Mouse (Mus musculus): Measurements from ENCODE around the gene Prrt4. TPM values are rescaled to one million over a fixed set of nuclear protein-coding genes. Genes with fewer than 3 reads are reported as not detected.
"Not testable (repeated sequence)": the region's sequence is repeated elsewhere in the genome, so short reads cannot be mapped to it uniquely, and the experiment has no call there.

The Prrt4 gene
- polyA plus RNA-seq, 1 experiment from 2014 or later: 6.1 TPM

GRCm38 (mm10) chr6:29164314-29165244 lies 14.8 kb downstream of the Prrt4 start, which contains the start of gene Rbm28:
Gene Rbm28, minus strand, starts transcription at chr6:29165006.
- peak; percentile 87 for ATAC-seq
- H3K9me3 ChIP-seq (ENCODE audit: control insufficient read depth, low read length): no peaks in the 10 kb centered on the region
- peak within 1 kb of the TSS; percentile 85 for H3K4me2 ChIP-seq (ENCODE audit: low read length)
- H3K4me3 ChIP-seq (replicated peaks; ENCODE audit: low read length): peak within 1 kb of the TSS; percentile 60
- H3K27ac ChIP-seq (ENCODE audit: low read length): peak within 1 kb of the TSS; percentile 47
- H3K9ac ChIP-seq (replicated peaks; ENCODE audit: low read depth, low read length): peak within 1 kb of the TSS; percentile 74
- whole genome bisulfite sequencing: 8% methylated on average over 42 of the region's 42 CpGs
- peaks cover 2% of the 10 kb centered on the region; the same call in 1 of the 2 replicates for H3K36me3 ChIP-seq (ENCODE audit: control insufficient read depth, insufficient read depth)
- peaks cover 18% of the 10 kb centered on the region for H3K27me3 ChIP-seq (replicated peaks; ENCODE audit: control insufficient read depth, insufficient read depth, low read length)
- peaks cover 12% of the 10 kb centered on the region for H3K4me1 ChIP-seq (replicated peaks; ENCODE audit: control insufficient read depth, insufficient read depth, low read length)

GRCm38 (mm10) chr6:29161291-29161690 lies 18.1 kb downstream of the Prrt4 start:
- not testable (repeated sequence) for H3K27me3 ChIP-seq (replicated peaks; ENCODE audit: control insufficient read depth, insufficient read depth, low read length); ATAC-seq; H3K9me3 ChIP-seq (ENCODE audit: control insufficient read depth, low read length); H3K4me3 ChIP-seq (replicated peaks; ENCODE audit: low read length); H3K4me2 ChIP-seq (ENCODE audit: low read length); H3K27ac ChIP-seq (ENCODE audit: low read length); H3K9ac ChIP-seq (replicated peaks; ENCODE audit: low read depth, low read length)
- Histone ChIP-seq H3K4me1 (replicated peaks; ENCODE audit: control insufficient read depth, insufficient read depth, low read length) (peaks cover 12% of the 10 kb centered on the region), H3K36me3 (ENCODE audit: control insufficient read depth, insufficient read depth) (peaks cover 20% of the 10 kb centered on the region)
- 95% methylated on average over 5 of the region's 5 CpGs for WGBS

GRCm38 (mm10) chr6:29160786-29161185 lies 18.6 kb downstream of the Prrt4 start:
- no peak overlapping the region for H3K4me3 ChIP-seq (replicated peaks; ENCODE audit: low read length)
- ATAC-seq: no peak
- no peak overlapping the region for H3K27ac ChIP-seq (ENCODE audit: low read length)
- no peaks in the 10 kb centered on the region for H3K9me3 ChIP-seq (ENCODE audit: control insufficient read depth, low read length)
- peaks cover 12% of the 10 kb centered on the region for H3K4me1 ChIP-seq (replicated peaks; ENCODE audit: control insufficient read depth, insufficient read depth, low read length)
- H3K4me2 ChIP-seq (ENCODE audit: low read length): no peak overlapping the region
- H3K9ac ChIP-seq (replicated peaks; ENCODE audit: low read depth, low read length): no peak overlapping the region
- H3K27me3 ChIP-seq (replicated peaks; ENCODE audit: control insufficient read depth, insufficient read depth, low read length): no peaks in the 10 kb centered on the region
- peaks cover 24% of the 10 kb centered on the region for H3K36me3 ChIP-seq (ENCODE audit: control insufficient read depth, insufficient read depth)
- WGBS: 92% methylated on average over 2 of the region's 2 CpGs

GRCm38 (mm10) chr6:29156326-29156725 lies 23.1 kb downstream of the Prrt4 start:
- Histone ChIP-seq H3K4me1 (replicated peaks; ENCODE audit: control insufficient read depth, insufficient read depth, low read length) (no peaks in the 10 kb centered on the region), H3K27ac (ENCODE audit: low read length) (no peak overlapping the region), H3K27me3 (replicated peaks; ENCODE audit: control insufficient read depth, insufficient read depth, low read length) (no peaks in the 10 kb centered on the region), H3K9me3 (ENCODE audit: control insufficient read depth, low read length) (no peaks in the 10 kb centered on the region), H3K4me2 (ENCODE audit: low read length) (no peak overlapping the region), H3K36me3 (ENCODE audit: control insufficient read depth, insufficient read depth) (peaks cover 52% of the 10 kb centered on the region), H3K4me3 (replicated peaks; ENCODE audit: low read length) (no peak overlapping the region), H3K9ac (replicated peaks; ENCODE audit: low read depth, low read length) (no peak overlapping the region)
- no peak for ATAC-seq
- WGBS: 91% methylated on average over 5 of the region's 5 CpGs

GRCm38 (mm10) chr6:29150001-29150400 lies 29.4 kb downstream of the Prrt4 start:
- no peak overlapping the region for H3K4me3 ChIP-seq (replicated peaks; ENCODE audit: low read length)
- no peaks in the 10 kb centered on the region for H3K4me1 ChIP-seq (replicated peaks; ENCODE audit: control insufficient read depth, insufficient read depth, low read length)
- H3K27me3 ChIP-seq (replicated peaks; ENCODE audit: control insufficient read depth, insufficient read depth, low read length): no peaks in the 10 kb centered on the region
- no peak overlapping the region for H3K9ac ChIP-seq (replicated peaks; ENCODE audit: low read depth, low read length)
- ATAC-seq: no peak
- no peak overlapping the region for H3K4me2 ChIP-seq (ENCODE audit: low read length)
- H3K36me3 ChIP-seq (ENCODE audit: control insufficient read depth, insufficient read depth): peaks cover 23% of the 10 kb centered on the region
- no peak overlapping the region for H3K27ac ChIP-seq (ENCODE audit: low read length)
- 93% methylated on average over 1 of the region's 1 CpGs for WGBS
- H3K9me3 ChIP-seq (ENCODE audit: control insufficient read depth, low read length): no peaks in the 10 kb centered on the region

GRCm38 (mm10) chr6:29147407-29148010 lies 31.9 kb downstream of the Prrt4 start:
- no peaks in the 10 kb centered on the region for H3K9me3 ChIP-seq (ENCODE audit: control insufficient read depth, low read length)
- peaks cover 3% of the 10 kb centered on the region; the same call in 1 of the 2 replicates for H3K36me3 ChIP-seq (ENCODE audit: control insufficient read depth, insufficient read depth)
- no peak overlapping the region for H3K4me3 ChIP-seq (replicated peaks; ENCODE audit: low read length)
- no peaks in the 10 kb centered on the region for H3K27me3 ChIP-seq (replicated peaks; ENCODE audit: control insufficient read depth, insufficient read depth, low read length)
- no peaks in the 10 kb centered on the region for H3K4me1 ChIP-seq (replicated peaks; ENCODE audit: control insufficient read depth, insufficient read depth, low read length)
- H3K4me2 ChIP-seq (ENCODE audit: low read length): no peak overlapping the region
- WGBS: 74% methylated on average over 5 of the region's 5 CpGs
- H3K9ac ChIP-seq (replicated peaks; ENCODE audit: low read depth, low read length): no peak overlapping the region
- H3K27ac ChIP-seq (ENCODE audit: low read length): no peak overlapping the region
- ATAC-seq: no peak

GRCm38 (mm10) chr6:29146641-29147040 lies 32.7 kb downstream of the Prrt4 start:
- no peaks in the 10 kb centered on the region for H3K27me3 ChIP-seq (replicated peaks; ENCODE audit: control insufficient read depth, insufficient read depth, low read length)
- H3K4me3 ChIP-seq (replicated peaks; ENCODE audit: low read length): no peak overlapping the region
- no peak for ATAC-seq
- no peak overlapping the region for H3K27ac ChIP-seq (ENCODE audit: low read length)
- no peaks in the 10 kb centered on the region for H3K36me3 ChIP-seq (ENCODE audit: control insufficient read depth, insufficient read depth)
- no peak overlapping the region for H3K9ac ChIP-seq (replicated peaks; ENCODE audit: low read depth, low read length)
- H3K4me1 ChIP-seq (replicated peaks; ENCODE audit: control insufficient read depth, insufficient read depth, low read length): no peaks in the 10 kb centered on the region
- no peak overlapping the region for H3K4me2 ChIP-seq (ENCODE audit: low read length)
- H3K9me3 ChIP-seq (ENCODE audit: control insufficient read depth, low read length): no peaks in the 10 kb centered on the region
- 85% methylated on average over 7 of the region's 7 CpGs for WGBS

GRCm38 (mm10) chr6:29145456-29146307 lies 33.7 kb downstream of the Prrt4 start:
- Histone ChIP-seq H3K36me3 (ENCODE audit: control insufficient read depth, insufficient read depth) (no peaks in the 10 kb centered on the region), H3K9me3 (ENCODE audit: control insufficient read depth, low read length) (no peaks in the 10 kb centered on the region), H3K4me3 (replicated peaks; ENCODE audit: low read length) (no peak overlapping the region), H3K9ac (replicated peaks; ENCODE audit: low read depth, low read length) (no peak overlapping the region), H3K27ac (ENCODE audit: low read length) (no peak overlapping the region), H3K27me3 (replicated peaks; ENCODE audit: control insufficient read depth, insufficient read depth, low read length) (no peaks in the 10 kb centered on the region), H3K4me2 (ENCODE audit: low read length) (no peak overlapping the region), H3K4me1 (replicated peaks; ENCODE audit: control insufficient read depth, insufficient read depth, low read length) (no peaks in the 10 kb centered on the region)
- no peak for ATAC-seq
- WGBS: 78% methylated on average over 12 of the region's 12 CpGs

- no peaks in the 10 kb centered on the region for H3K9me3 ChIP-seq (ENCODE audit: control insufficient read depth, low read length)
- H3K9ac ChIP-seq (replicated peaks; ENCODE audit: low read depth, low read length): no peak overlapping the region
- no peaks in the 10 kb centered on the region for H3K4me1 ChIP-seq (replicated peaks; ENCODE audit: control insufficient read depth, insufficient read depth, low read length)
- H3K27me3 ChIP-seq (replicated peaks; ENCODE audit: control insufficient read depth, insufficient read depth, low read length): no peaks in the 10 kb centered on the region
- WGBS: 95% methylated on average over 3 of the region's 3 CpGs
- H3K4me2 ChIP-seq (ENCODE audit: low read length): no peak overlapping the region
- no peak overlapping the region for H3K27ac ChIP-seq (ENCODE audit: low read length)
- no peak for ATAC-seq
- no peak overlapping the region for H3K4me3 ChIP-seq (replicated peaks; ENCODE audit: low read length)
- H3K36me3 ChIP-seq (ENCODE audit: control insufficient read depth, insufficient read depth): no peaks in the 10 kb centered on the region
Measured at GRCm38 (mm10) chr6:29144971-29145370, 34.4 kb downstream of the Prrt4 start.
